Mouse (Mus musculus) kidney, embryonic 15.5 days (tissue): Measurements from ENCODE around the gene Ints14. TPM values are rescaled to one million over a fixed set of nuclear protein-coding genes. Genes with fewer than 3 reads are reported as not detected.

Experiments used
- ATAC-seq: fragments of 200-750 bp; cut with Nextera tagmentation; replicated peaks from 2 replicates; pipeline ENCODE4 v1.8.0; 2017; ENCODE audit warnings: moderate TSS enrichment; ENCODE audit not compliant: low FRiP score
- H3K27ac ChIP-seq: fragments of 300-500 bp; sonication (generic); 2 replicates; pipeline ENCODE4 v1.5.1; 2015; ENCODE audit warnings: mild to moderate bottlenecking, inconsistent platforms
- H3K27me3 ChIP-seq: fragments of 300-500 bp; sonication (generic); 2 replicates; pipeline ENCODE4 v1.6.1; 2015; ENCODE audit warnings: inconsistent platforms
- H3K36me3 ChIP-seq: fragments of 300-500 bp; sonication (generic); 2 replicates; pipeline ENCODE4 v1.6.1; 2015; ENCODE audit warnings: inconsistent platforms
- H3K4me1 ChIP-seq: fragments of 300-500 bp; sonication (generic); 2 replicates; pipeline ENCODE4 v1.6.1; 2015; ENCODE audit warnings: inconsistent platforms
- H3K4me2 ChIP-seq: fragments of 300-500 bp; sonication (generic); 2 replicates; pipeline ENCODE4 v1.6.1; 2015; ENCODE audit warnings: moderate library complexity, mild to moderate bottlenecking, inconsistent platforms
- H3K4me3 ChIP-seq: fragments of 300-500 bp; sonication (generic); replicated peaks from 2 replicates; pipeline ENCODE4 v1.5.1; 2015; ENCODE audit warnings: mild to moderate bottlenecking, inconsistent platforms
- H3K9ac ChIP-seq: fragments of 300-500 bp; sonication (generic); 2 replicates; pipeline ENCODE4 v1.6.1; 2015; ENCODE audit warnings: mild to moderate bottlenecking, inconsistent platforms
- H3K9me3 ChIP-seq: fragments of 300-500 bp; sonication (generic); replicated peaks from 2 replicates; pipeline ENCODE4 v1.6.1; 2016; ENCODE audit warnings: inconsistent platforms
- WGBS: fragments of 180-500 bp; shearing (Covaris S2); methylation state at CpG from one replicate; pipeline ENCODE4 v1.1.7; 2015; ENCODE audit warnings: mixed read lengths; 5-methylcytosine and 5-hydroxymethylcytosine counted together
- polyA plus RNA-seq: library from polyadenylated mRNA; unstranded; fragments of >200 nt; fragmentation: Nextera tagmentation; extraction: Ambion mirVana; gene quantifications from 2 replicates; pipeline ENCODE4 v1.2.1, GENCODE M21; 2015

Gene Ints14
- polyA plus RNA-seq, 1 experiment from 2014 or later = 59.7 TPM

- no peaks in the 10 kb centered on the region for H3K36me3 ChIP-seq
Observed at GRCm38 (mm10) chr9:64937491-64937890, 23.2 kb upstream of the Ints14 start.

GRCm38 (mm10) chr9:64938535-64938934 lies 22.2 kb upstream of the Ints14 start:
- Histone ChIP-seq H3K27me3 (peaks cover 6% of the 10 kb centered on the region), H3K9ac (no peak overlapping the region), H3K4me2 (no peak overlapping the region), H3K27ac (no peak overlapping the region), H3K4me3 (no peak overlapping the region), H3K9me3 (no peaks in the 10 kb centered on the region), H3K36me3 (no peaks in the 10 kb centered on the region), H3K4me1 (peaks cover 20% of the 10 kb centered on the region)
- WGBS = 79% methylated on average over 5 of the region's 5 CpGs
- ATAC-seq = no peak

More at GRCm38 (mm10) chr9:64937491-64937890, 23.2 kb upstream of the Ints14 start:
- no peak for ATAC-seq
- H3K27me3 ChIP-seq = peaks cover 6% of the 10 kb centered on the region; the same call in 1 of the 2 replicates
- H3K4me2 ChIP-seq = no peak overlapping the region
- H3K9me3 ChIP-seq = no peaks in the 10 kb centered on the region
- 67% methylated on average over 5 of the region's 5 CpGs for WGBS
- H3K9ac ChIP-seq = no peak overlapping the region
- no peak overlapping the region for H3K4me3 ChIP-seq
- H3K4me1 ChIP-seq = peaks cover 22% of the 10 kb centered on the region
- no peak overlapping the region for H3K27ac ChIP-seq

- Histone ChIP-seq H3K9me3 (no peaks in the 10 kb centered on the region), H3K9ac (no peak overlapping the region), H3K4me3 (no peak overlapping the region), H3K36me3 (no peaks in the 10 kb centered on the region), H3K27ac (no peak overlapping the region), H3K4me1 (peaks cover 17% of the 10 kb centered on the region), H3K27me3 (peaks cover 6% of the 10 kb centered on the region), H3K4me2 (no peak overlapping the region)
- WGBS = 58% methylated on average over 4 of the region's 4 CpGs
- ATAC-seq = no peak
Observed at GRCm38 (mm10) chr9:64939281-64939680, 21.4 kb upstream of the Ints14 start.

GRCm38 (mm10) chr9:64939790-64940189 lies 20.9 kb upstream of the Ints14 start:
- no peak for ATAC-seq
- Histone ChIP-seq H3K4me1 (peaks cover 17% of the 10 kb centered on the region), H3K9ac (no peak overlapping the region), H3K27me3 (peaks cover 6% of the 10 kb centered on the region), H3K9me3 (no peaks in the 10 kb centered on the region), H3K4me2 (no peak overlapping the region), H3K36me3 (no peaks in the 10 kb centered on the region), H3K4me3 (no peak overlapping the region), H3K27ac (no peak overlapping the region)
- 89% methylated on average over 2 of the region's 2 CpGs for WGBS

GRCm38 (mm10) chr9:64940731-64941346 lies 19.9 kb upstream of the Ints14 start:
- no peak overlapping the region for H3K4me2 ChIP-seq
- no peak overlapping the region for H3K27ac ChIP-seq
- H3K9ac ChIP-seq = no peak overlapping the region
- H3K27me3 ChIP-seq = peaks cover 6% of the 10 kb centered on the region
- H3K4me3 ChIP-seq = no peak overlapping the region
- no peaks in the 10 kb centered on the region for H3K9me3 ChIP-seq
- H3K36me3 ChIP-seq = no peaks in the 10 kb centered on the region
- 51% methylated on average over 11 of the region's 11 CpGs for WGBS
- no peak for ATAC-seq
- peaks cover 21% of the 10 kb centered on the region for H3K4me1 ChIP-seq

- peaks cover 6% of the 10 kb centered on the region for H3K27me3 ChIP-seq
- WGBS = 80% methylated on average over 4 of the region's 4 CpGs
- ATAC-seq = no peak
- no peaks in the 10 kb centered on the region for H3K9me3 ChIP-seq
- no peak overlapping the region for H3K4me3 ChIP-seq
- H3K4me1 ChIP-seq = peaks cover 27% of the 10 kb centered on the region
- H3K4me2 ChIP-seq = no peak overlapping the region
- no peak overlapping the region for H3K27ac ChIP-seq
- H3K9ac ChIP-seq = no peak overlapping the region
- H3K36me3 ChIP-seq = no peaks in the 10 kb centered on the region
Observed at GRCm38 (mm10) chr9:64941650-64942049, 19.1 kb upstream of the Ints14 start.

GRCm38 (mm10) chr9:64943997-64944396 lies 16.7 kb upstream of the Ints14 start:
- peaks cover 27% of the 10 kb centered on the region for H3K4me1 ChIP-seq
- WGBS = 11% methylated on average over 11 of the region's 11 CpGs
- peaks cover 6% of the 10 kb centered on the region for H3K27me3 ChIP-seq
- 0 out of 2 replicates have a peak overlapping the region, but pooled peaks have one; percentile 4 for H3K4me3 ChIP-seq
- no peaks in the 10 kb centered on the region for H3K36me3 ChIP-seq
- ATAC-seq = no peak
- H3K9me3 ChIP-seq = no peaks in the 10 kb centered on the region
- no peak overlapping the region for H3K9ac ChIP-seq
- peak overlapping the region; percentile 40 for H3K4me2 ChIP-seq
- peak overlapping the region; percentile 11; the same call in 1 of the 2 replicates for H3K27ac ChIP-seq

- ATAC-seq = no peak
- H3K27me3 ChIP-seq = peaks cover 30% of the 10 kb centered on the region
- no peak overlapping the region for H3K4me3 ChIP-seq
- H3K27ac ChIP-seq = no peak overlapping the region
- no peak overlapping the region for H3K9ac ChIP-seq
- H3K4me1 ChIP-seq = peaks cover 26% of the 10 kb centered on the region
- 84% methylated on average over 9 of the region's 9 CpGs for WGBS
- no peaks in the 10 kb centered on the region for H3K36me3 ChIP-seq
- H3K9me3 ChIP-seq = no peaks in the 10 kb centered on the region
- H3K4me2 ChIP-seq = no peak overlapping the region
Observed at GRCm38 (mm10) chr9:64947483-64948095, 13.1 kb upstream of the Ints14 start.

GRCm38 (mm10) chr9:64951161-64951657 lies 9.5 kb upstream of the Ints14 start, which contains the start of gene Slc24a1:
TSS of gene Slc24a1 (minus strand) at chr9:64951607.
- 35% methylated on average over 11 of the region's 11 CpGs for WGBS
- Histone ChIP-seq H3K9me3 (no peaks in the 10 kb centered on the region), H3K27me3 (peaks cover 49% of the 10 kb centered on the region), H3K4me2 (no peak within 1 kb of the TSS), H3K27ac (no peak within 1 kb of the TSS), H3K9ac (no peak within 1 kb of the TSS), H3K4me1 (peaks cover 6% of the 10 kb centered on the region), H3K36me3 (no peaks in the 10 kb centered on the region), H3K4me3 (no peak within 1 kb of the TSS)
- no peak for ATAC-seq

- 9% methylated on average over 5 of the region's 5 CpGs for WGBS
- no peak overlapping the region for H3K27ac ChIP-seq
- H3K9me3 ChIP-seq = no peaks in the 10 kb centered on the region
- no peaks in the 10 kb centered on the region for H3K36me3 ChIP-seq
- no peak overlapping the region for H3K9ac ChIP-seq
- H3K27me3 ChIP-seq = peaks cover 49% of the 10 kb centered on the region
- no peak overlapping the region for H3K4me2 ChIP-seq
- no peak overlapping the region for H3K4me3 ChIP-seq
- H3K4me1 ChIP-seq = peaks cover 7% of the 10 kb centered on the region; the same call in 1 of the 2 replicates
- no peak for ATAC-seq
Observed at GRCm38 (mm10) chr9:64952055-64952454, 8.7 kb upstream of the Ints14 start.

- Histone ChIP-seq H3K4me2 (no peak overlapping the region), H3K4me1 (peaks cover 7% of the 10 kb centered on the region; the same call in 1 of the 2 replicates), H3K9me3 (no peaks in the 10 kb centered on the region), H3K9ac (no peak overlapping the region), H3K27ac (no peak overlapping the region), H3K4me3 (no peak overlapping the region), H3K27me3 (peaks cover 49% of the 10 kb centered on the region), H3K36me3 (no peaks in the 10 kb centered on the region)
- no peak for ATAC-seq
- WGBS = 77% methylated on average over 7 of the region's 7 CpGs
Observed at GRCm38 (mm10) chr9:64953190-64953589, 7.5 kb upstream of the Ints14 start.

- Histone ChIP-seq H3K4me2 (peak overlapping the region; percentile 39), H3K9me3 (no peaks in the 10 kb centered on the region), H3K4me3 (no peak overlapping the region), H3K27me3 (peaks cover 32% of the 10 kb centered on the region), H3K36me3 (no peaks in the 10 kb centered on the region), H3K4me1 (peaks cover 14% of the 10 kb centered on the region), H3K27ac (no peak overlapping the region), H3K9ac (no peak overlapping the region)
- WGBS = 36% methylated on average over 12 of the region's 12 CpGs
- no peak for ATAC-seq
Observed at GRCm38 (mm10) chr9:64956337-64956736, 4.4 kb upstream of the Ints14 start.
